In the genomic region with DNA sequence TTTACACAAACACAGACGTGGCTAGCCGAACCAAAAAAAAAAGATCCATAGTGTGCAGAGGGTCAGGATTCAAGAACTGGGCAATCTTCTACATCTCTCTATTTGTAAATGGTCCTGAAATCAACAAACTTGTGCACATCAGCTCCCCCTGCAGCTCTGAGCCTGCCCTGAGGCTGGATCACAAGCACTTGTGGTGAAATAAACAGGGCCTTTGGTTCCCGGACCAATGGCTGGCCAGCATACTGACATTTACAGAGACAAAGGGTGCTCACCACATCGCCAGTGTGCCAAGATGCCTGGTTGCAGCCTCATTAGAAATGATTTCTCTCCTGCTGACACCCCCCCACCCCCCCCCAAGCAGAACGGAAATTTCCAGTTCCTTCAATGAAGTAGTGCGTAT, we compare ENCODE assay signal across 11 mouse cellular contexts. TPM values are rescaled to one million over a fixed set of nuclear protein-coding genes. Genes with fewer than 3 reads are reported as not detected.
DNase-seq lines count a peak whose midpoint lies in the region; ATAC-seq and TF ChIP-seq lines count a peak whose summit lies in the region.
"Had no signal": no experiment of that assay in that cellular context is flagged by ENCODE, and none has a peak within 500 bp of the region (broad histone marks: within the 10 kb centered on the region; RNA-seq: fewer than 3 reads in every experiment).

No protein-coding gene starts in this region.

- no peaks in the 10 kb centered on the region for H3K36me3 ChIP-seq in embryonic facial prominence, embryonic 11.5 days (replicated peaks; ENCODE audit: control insufficient read depth, insufficient read depth, low read depth, low read length)
- H3K36me3 ChIP-seq in embryonic facial prominence, embryonic 10.5 days (replicated peaks): no peaks in the 10 kb centered on the region
- no peaks in the 10 kb centered on the region for H3K36me3 ChIP-seq in midbrain, postnatal 0 days (ENCODE audit: insufficient read depth, low read length)
- H3K36me3 ChIP-seq in heart, embryonic 12.5 days: no peaks in the 10 kb centered on the region
- H3K36me3 ChIP-seq: heart, embryonic 10.5 days had no signal

- no peak overlapping the region for H3K9ac ChIP-seq in embryonic facial prominence, embryonic 11.5 days (replicated peaks; ENCODE audit: low read length)
- no peak overlapping the region for H3K9ac ChIP-seq in midbrain, postnatal 0 days (replicated peaks; ENCODE audit: low read length, poor library complexity, severe bottlenecking)
- no peak overlapping the region for H3K9ac ChIP-seq in heart, embryonic 12.5 days

- no peaks in the 10 kb centered on the region for H3K27me3 ChIP-seq in embryonic facial prominence, embryonic 11.5 days (ENCODE audit: control insufficient read depth, insufficient read depth, low read length)
- no peaks in the 10 kb centered on the region for H3K27me3 ChIP-seq in embryonic facial prominence, embryonic 10.5 days (replicated peaks; ENCODE audit: low read depth, poor library complexity, severe bottlenecking)
- no peaks in the 10 kb centered on the region for H3K27me3 ChIP-seq in midbrain, postnatal 0 days (ENCODE audit: insufficient read depth, low read length)
- peaks cover 47% of the 10 kb centered on the region for H3K27me3 ChIP-seq in heart, embryonic 12.5 days (replicated peaks)

- DNase-seq in embryonic facial prominence, embryonic 11.5 days (ENCODE audit: low spot score): peak; percentile 15
- no peak for DNase-seq in embryonic facial prominence, embryonic 10.5 days (ENCODE audit: low spot score)
- DNase-seq in layer of hippocampus, adult 9-11 months: peak; percentile 5
- no peak for DNase-seq in layer of hippocampus, postnatal 36 days
- DNase-seq in ZHBTc4 (ENCODE audit: low read depth, low spot score): peak; percentile 77
- peak; percentile 55 for DNase-seq in midbrain, postnatal 0 days (ENCODE audit: low spot score)
- DNase-seq in gastrocnemius, adult 18-20 months (ENCODE audit: low spot score): no peak
- DNase-seq: B cell, adult 2 months had no signal

- no peaks in the 10 kb centered on the region for H3K9me3 ChIP-seq in embryonic facial prominence, embryonic 11.5 days (replicated peaks; ENCODE audit: control insufficient read depth, low read length)
- peaks cover 9% of the 10 kb centered on the region; the same call in 1 of the 2 replicates for H3K9me3 ChIP-seq in embryonic facial prominence, embryonic 10.5 days
- no peaks in the 10 kb centered on the region for H3K9me3 ChIP-seq in midbrain, postnatal 0 days (ENCODE audit: low read length)
- H3K9me3 ChIP-seq in heart, embryonic 12.5 days (replicated peaks): peaks cover 11% of the 10 kb centered on the region
- H3K9me3 ChIP-seq: heart, embryonic 10.5 days had no signal

- no peak overlapping the region for H3K27ac ChIP-seq in embryonic facial prominence, embryonic 11.5 days (replicated peaks; ENCODE audit: low read depth, low read length)
- H3K27ac ChIP-seq in embryonic facial prominence, embryonic 10.5 days (replicated peaks): no peak overlapping the region
- H3K27ac ChIP-seq in midbrain, postnatal 0 days (ENCODE audit: low read depth, low read length): no peak overlapping the region
- no peak overlapping the region for H3K27ac ChIP-seq in heart, embryonic 12.5 days (ENCODE audit: poor library complexity, severe bottlenecking)
- H3K27ac ChIP-seq: heart, embryonic 10.5 days had no signal

- WGBS in embryonic facial prominence, embryonic 11.5 days: 48% methylated on average over 6 of the region's 6 CpGs
- 48% methylated on average over 6 of the region's 6 CpGs for WGBS in embryonic facial prominence, embryonic 10.5 days
- 32% methylated on average over 6 of the region's 6 CpGs for WGBS in midbrain, postnatal 0 days
- 54% methylated on average over 6 of the region's 6 CpGs for WGBS in heart, embryonic 12.5 days

- no peak overlapping the region for H3K4me3 ChIP-seq in embryonic facial prominence, embryonic 11.5 days (ENCODE audit: low read depth, low read length)
- H3K4me3 ChIP-seq in embryonic facial prominence, embryonic 10.5 days: no peak overlapping the region
- no peak overlapping the region for H3K4me3 ChIP-seq in midbrain, postnatal 0 days (ENCODE audit: low read depth, low read length)
- no peak overlapping the region for H3K4me3 ChIP-seq in heart, embryonic 12.5 days
- H3K4me3 ChIP-seq: heart, embryonic 10.5 days had no signal

- no peak for ATAC-seq in embryonic facial prominence, embryonic 11.5 days (replicated peaks; ENCODE audit: insufficient number of reproducible peaks, low FRiP score, low TSS enrichment, low read depth)
- ATAC-seq in midbrain, postnatal 0 days (ENCODE audit: low FRiP score): no peak
- no peak for ATAC-seq in heart, embryonic 12.5 days (ENCODE audit: insufficient number of reproducible peaks, low FRiP score)
- ATAC-seq: inflammation-experienced regulatory T-cells, adult 6 months had no signal

- TF ChIP-seq CTCF in midbrain, postnatal 0 days (IDR thresholded peaks at IDR 0.05): peak; percentile 33

- no peaks in the 10 kb centered on the region for H3K4me1 ChIP-seq in embryonic facial prominence, embryonic 11.5 days (ENCODE audit: control insufficient read depth, insufficient read depth, low read length)
- no peaks in the 10 kb centered on the region; the same call in 1 of the 2 replicates for H3K4me1 ChIP-seq in embryonic facial prominence, embryonic 10.5 days
- H3K4me1 ChIP-seq in midbrain, postnatal 0 days (ENCODE audit: insufficient read depth, low read length): no peaks in the 10 kb centered on the region
- H3K4me1 ChIP-seq in heart, embryonic 12.5 days (replicated peaks): no peaks in the 10 kb centered on the region
- H3K4me1 ChIP-seq: heart, embryonic 10.5 days had no signal

- no peak overlapping the region for H3K4me2 ChIP-seq in embryonic facial prominence, embryonic 11.5 days (ENCODE audit: low read depth, low read length)
- H3K4me2 ChIP-seq in midbrain, postnatal 0 days (ENCODE audit: low read depth, low read length, poor library complexity, severe bottlenecking): no peak overlapping the region
- H3K4me2 ChIP-seq in heart, embryonic 12.5 days: no peak overlapping the region

RNA-seq across cellular contexts. Expression of gene Smoc2, which starts 23.1 kb away (rescaled TPM):
- polyA plus RNA-seq in embryonic facial prominence, embryonic 11.5 days (2014; fragmentation: Nextera tagmentation; extraction: Ambion mirVana): 40.8 and 45.0 TPM in 2 replicates
- 12.0 and 18.1 TPM in 2 replicates for polyA plus RNA-seq in embryonic facial prominence, embryonic 10.5 days (2016; fragmentation: Nextera tagmentation; extraction: Ambion mirVana)
- total RNA-seq in layer of hippocampus, postnatal 36 days (2021): 10 to 100 TPM; 34.1 to 35.7 TPM
- 4.5 and 5.3 TPM in 2 replicates for total RNA-seq in midbrain, postnatal 0 days (2014; rRNA removed)
- 5.2 TPM in 2 replicates for polyA plus RNA-seq in midbrain, postnatal 0 days (2015; fragmentation: Nextera tagmentation; extraction: Ambion mirVana)
- polyA plus RNA-seq in heart, embryonic 12.5 days (2016; fragmentation: Nextera tagmentation; extraction: Ambion mirVana): 30.7 and 31.4 TPM in 2 replicates
- 10 to 100 TPM; 71.5 to 71.9 TPM for total RNA-seq in gastrocnemius, adult 18-20 months (2021)

Comparison
In these comparisons a context has a peak if more than half of its experiments do, and no peak if none do; other contexts are left out.
1. DNase-seq: peak in embryonic facial prominence, embryonic 11.5 days (single experiment), layer of hippocampus, adult 9-11 months (single experiment), ZHBTc4 (single experiment) and midbrain, postnatal 0 days (single experiment); none in embryonic facial prominence, embryonic 10.5 days (single experiment), layer of hippocampus, postnatal 36 days (0 of 2) and gastrocnemius, adult 18-20 months (single experiment).